Mouse (Mus musculus) MEL (cell line): ENCODE data around the gene Sccpdh. TPM values are rescaled to one million over a fixed set of nuclear protein-coding genes. Genes with fewer than 3 reads are reported as not detected.

Experiments used
- DNase-seq: peaks from one replicate; pipeline ENCODE4 v3.0.0; 2011; ENCODE audit warnings: low read depth, low spot score
- H3K27ac ChIP-seq: 2 replicates; pipeline ENCODE4 v1.5.1; 2012; ENCODE audit warnings: low read depth, mild to moderate bottlenecking, control low read depth, low read length, moderate library complexity; ENCODE audit not compliant: control insufficient read depth
- H3K27me3 ChIP-seq, 2 experiments: fragments of 150-350 bp in 1 of 2; sonication (generic) in 1 of 2; 2 replicates each; pipeline ENCODE4 v1.6.1; 2012; ENCODE audit warnings: low read length in 2 of 2, mild to moderate bottlenecking in 2 of 2, improper control_type of control experiment in 1 of 2, moderate library complexity in 1 of 2; ENCODE audit not compliant: insufficient read depth in 2 of 2, control insufficient read depth in 1 of 2
- H3K36me3 ChIP-seq, 2 experiments: 2 replicates each; pipeline ENCODE4 v1.6.1; 2012 to 2014; ENCODE audit warnings: low read length in 2 of 2, improper control_type of control experiment in 1 of 2, inconsistent platforms in 1 of 2, mild to moderate bottlenecking in 1 of 2; ENCODE audit not compliant: insufficient read depth in 2 of 2, control insufficient read depth in 1 of 2
- H3K4me1 ChIP-seq, 2 experiments: fragments of 150-350 bp in 1 of 2; sonication (generic) in 1 of 2; 2 replicates each; pipeline ENCODE4 v1.6.1; 2012; ENCODE audit warnings: low read length in 2 of 2, improper control_type of control experiment in 1 of 2, mild to moderate bottlenecking in 1 of 2; ENCODE audit not compliant: insufficient read depth in 2 of 2, control insufficient read depth in 1 of 2
- H3K4me3 ChIP-seq, 2 experiments: fragments of 150-350 bp in 1 of 2; sonication (generic) in 1 of 2; 2 replicates each; pipeline ENCODE4 v1.5.1; 2012; ENCODE audit warnings: low read depth in 2 of 2, low read length in 2 of 2, mild to moderate bottlenecking in 2 of 2, moderate library complexity in 2 of 2, control low read depth in 1 of 2, improper control_type of control experiment in 1 of 2; ENCODE audit not compliant: control insufficient read depth in 1 of 2, insufficient read depth in 1 of 2
- H3K79me2 ChIP-seq: 2 replicates; pipeline ENCODE4 v1.6.1; 2012; ENCODE audit warnings: mild to moderate bottlenecking, low read length, moderate library complexity; ENCODE audit not compliant: control insufficient read depth, poor library complexity, insufficient read depth
- H3K9ac ChIP-seq: 2 replicates; pipeline ENCODE4 v1.6.1; 2012; ENCODE audit warnings: low read depth, mild to moderate bottlenecking, control low read depth, low read length, moderate library complexity; ENCODE audit not compliant: control insufficient read depth, poor library complexity, severe bottlenecking
- H3K9me3 ChIP-seq: fragments of 150-350 bp; sonication (generic); replicated peaks from 2 replicates; pipeline ENCODE4 v1.6.1; 2012; ENCODE audit warnings: mild to moderate bottlenecking, low read length, improper control_type of control experiment, moderate library complexity; ENCODE audit not compliant: insufficient read depth
- CHD1 ChIP-seq: IDR thresholded peaks from 2 replicates; pipeline ENCODE4 v1.6.1; 2012; ENCODE audit warnings: low read depth, mild to moderate bottlenecking, inconsistent platforms, low read length, improper control_type of control experiment
- CHD2 ChIP-seq: IDR thresholded peaks from 2 replicates; pipeline ENCODE4 v1.6.1; 2011; ENCODE audit warnings: low read length, improper control_type of control experiment
- CTCF ChIP-seq, 3 experiments: IDR thresholded peaks in 2 of 3; conservative IDR thresholded peaks in 1 of 3; 2 replicates each; pipeline ENCODE4 v1.5.1; 2011 to 2012; ENCODE audit warnings: low read length in 3 of 3, low read depth in 2 of 3, mild to moderate bottlenecking in 2 of 3, improper control_type of control experiment in 1 of 3, inconsistent platforms in 1 of 3, mixed read lengths in 1 of 3, moderate library complexity in 1 of 3; ENCODE audit not compliant: control insufficient read depth in 1 of 3, insufficient read depth in 1 of 3, poor library complexity in 1 of 3, severe bottlenecking in 1 of 3
- GATA1 ChIP-seq: IDR thresholded peaks from 2 replicates; pipeline ENCODE4 v1.6.1; 2011; ENCODE audit warnings: low read depth, low read length, improper control_type of control experiment
- HCFC1 ChIP-seq: IDR thresholded peaks from 2 replicates; pipeline ENCODE4 v1.6.1; 2012; ENCODE audit warnings: low read depth, mild to moderate bottlenecking, inconsistent platforms, low read length, improper control_type of control experiment, moderate library complexity
- JUND ChIP-seq: IDR thresholded peaks from 2 replicates; pipeline ENCODE4 v1.6.1; 2011; ENCODE audit warnings: low read depth, mild to moderate bottlenecking, improper control_type of control experiment, low read length
- MAFK ChIP-seq: IDR thresholded peaks from 2 replicates; pipeline ENCODE4 v1.6.1; 2011; ENCODE audit warnings: low read depth, mild to moderate bottlenecking, low read length, improper control_type of control experiment, borderline replicate concordance
- MAX ChIP-seq: IDR thresholded peaks from 2 replicates; pipeline ENCODE4 v1.6.1; 2011; ENCODE audit warnings: low read length, improper control_type of control experiment
- MAZ ChIP-seq: IDR thresholded peaks from 2 replicates; pipeline ENCODE4 v1.6.1; 2012; ENCODE audit warnings: low read depth, mild to moderate bottlenecking, inconsistent platforms, low read length, improper control_type of control experiment
- MEF2A ChIP-seq: IDR thresholded peaks from 2 replicates; pipeline ENCODE4 v1.6.1; 2014; ENCODE audit warnings: low read depth, mild to moderate bottlenecking, inconsistent platforms, low read length, improper control_type of control experiment; ENCODE audit not compliant: poor library complexity, insufficient replicate concordance, severe bottlenecking; ENCODE audit errors: extremely low read depth
- MXI1 ChIP-seq: IDR thresholded peaks from 2 replicates; pipeline ENCODE4 v1.6.1; 2011; ENCODE audit warnings: mild to moderate bottlenecking, low read depth, low read length, improper control_type of control experiment
- MYB ChIP-seq: IDR thresholded peaks from 2 replicates; pipeline ENCODE4 v1.6.1; 2011; ENCODE audit warnings: mild to moderate bottlenecking, low read depth, low read length, improper control_type of control experiment
- MYC ChIP-seq: IDR thresholded peaks from 2 replicates; pipeline ENCODE4 v1.6.1; 2011; ENCODE audit warnings: low read depth, mild to moderate bottlenecking, low read length, improper control_type of control experiment, moderate library complexity
- NELFE ChIP-seq: IDR thresholded peaks from 2 replicates; pipeline ENCODE4 v1.6.1; 2011; ENCODE audit warnings: low read depth, low read length, improper control_type of control experiment
- NRF1 ChIP-seq: IDR thresholded peaks from 2 replicates; pipeline ENCODE4 v1.6.1; 2014; ENCODE audit warnings: low read depth, mild to moderate bottlenecking, inconsistent platforms, low read length, improper control_type of control experiment, moderate library complexity; ENCODE audit not compliant: poor library complexity, insufficient read depth, severe bottlenecking
- POLR2AphosphoS2 ChIP-seq: IDR thresholded peaks from 2 replicates; pipeline ENCODE4 v1.6.1; 2011; ENCODE audit warnings: low read length, improper control_type of control experiment
- RAD21 ChIP-seq: IDR thresholded peaks from 2 replicates; pipeline ENCODE4 v1.6.1; 2011; ENCODE audit warnings: mild to moderate bottlenecking, low read depth, low read length, improper control_type of control experiment
- RCOR1 ChIP-seq: IDR thresholded peaks from 2 replicates; pipeline ENCODE4 v1.6.1; 2012; ENCODE audit warnings: low read depth, mild to moderate bottlenecking, inconsistent platforms, low read length, improper control_type of control experiment
- SIN3A ChIP-seq: IDR thresholded peaks from 2 replicates; pipeline ENCODE4 v1.6.1; 2012; ENCODE audit warnings: low read length, improper control_type of control experiment, inconsistent platforms
- SMC3 ChIP-seq: IDR thresholded peaks from 2 replicates; pipeline ENCODE4 v1.6.1; 2011; ENCODE audit warnings: low read depth, low read length, improper control_type of control experiment
- TAL1 ChIP-seq: IDR thresholded peaks from 2 replicates; pipeline ENCODE4 v1.6.1; 2012; ENCODE audit warnings: mild to moderate bottlenecking, inconsistent platforms, low read length, moderate library complexity, mixed read lengths
- TBP ChIP-seq: IDR thresholded peaks from 2 replicates; pipeline ENCODE4 v1.8.0; 2011; ENCODE audit warnings: low read depth, low read length, improper control_type of control experiment
- UBTF ChIP-seq: IDR thresholded peaks from 2 replicates; pipeline ENCODE4 v1.6.1; 2012; ENCODE audit warnings: low read depth, mild to moderate bottlenecking, inconsistent platforms, low read length, improper control_type of control experiment, moderate library complexity, borderline replicate concordance; ENCODE audit not compliant: insufficient read depth
- ZC3H11A ChIP-seq: IDR thresholded peaks from 2 replicates; pipeline ENCODE4 v1.6.1; 2012; ENCODE audit warnings: low read depth, mild to moderate bottlenecking, inconsistent platforms, low read length, improper control_type of control experiment
- ZMIZ1 ChIP-seq: IDR thresholded peaks from 2 replicates; pipeline ENCODE4 v1.6.1; 2012; ENCODE audit warnings: low read depth, mild to moderate bottlenecking, inconsistent platforms, low read length, improper control_type of control experiment, moderate library complexity
- ZNF384 ChIP-seq: IDR thresholded peaks from 2 replicates; pipeline ENCODE4 v1.6.1; 2012; ENCODE audit warnings: low read depth, mild to moderate bottlenecking, inconsistent platforms, low read length, improper control_type of control experiment
- polyA plus RNA-seq, 2 experiments: library from polyadenylated mRNA; stranded (reverse) in 1 of 2; unstranded in 1 of 2; fragments of >175 nt in 1 of 2; fragments of >200 nt in 1 of 2; gene quantifications; 2 replicates each; pipeline versions ENCODE4 v1.2.1 to v1.2.4; 2012; ENCODE audit warnings: low replicate concordance in 2 of 2, low read depth in 1 of 2; ENCODE audit not compliant: insufficient read length in 2 of 2, insufficient read depth in 1 of 2, missing spikeins in 1 of 2
- total RNA-seq: library from RNA; depleted of rRNA; stranded (reverse); fragments of 300-350 nt; gene quantifications from 2 replicates; pipeline ENCODE4 v1.2.3, GENCODE M21; 2012

Sccpdh gene
- total and polyA plus RNA-seq, 3 experiments, result 18.5 to 18.7 TPM; not detected in 1

DNA sequence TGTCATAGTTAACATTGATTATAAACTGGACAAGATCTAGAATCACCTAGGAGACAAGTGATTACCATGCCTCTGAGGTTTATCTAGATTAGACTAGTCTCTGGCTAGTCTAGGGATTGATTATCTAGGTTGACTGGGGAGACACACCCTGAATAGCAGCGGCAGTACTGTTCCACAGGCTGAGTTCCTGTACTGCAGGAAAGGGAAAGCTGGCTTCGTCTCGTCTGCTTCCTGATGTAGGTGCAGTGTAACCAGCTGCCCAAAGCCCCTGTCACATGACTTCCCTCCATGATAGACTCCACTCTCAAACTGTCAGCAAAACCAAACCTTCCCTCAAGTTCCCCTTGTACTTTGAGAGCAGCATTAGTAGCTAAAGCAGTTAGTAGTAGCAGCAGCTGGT, 36.1 kb downstream of the Sccpdh start (continued):
- no peak for TF ChIP-seq TBP
- no peak for TF ChIP-seq POLR2AphosphoS2
- no peak for TF ChIP-seq MYB
- no peak for TF ChIP-seq CTCF (IDR thresholded peaks at IDR 0.05 in 2 of 3, conservative IDR thresholded peaks at IDR 0.05 in 1 of 3; ENCODE audit: control insufficient read depth in 1 of 3, insufficient read depth in 1 of 3, low read depth in 2 of 3, low read length in 3 of 3, poor library complexity in 1 of 3, severe bottlenecking in 1 of 3)
- no peak for TF ChIP-seq MAZ
- TF ChIP-seq TAL1, result no peak
- peak; percentile 70 for TF ChIP-seq GATA1
- TF ChIP-seq ZMIZ1, result no peak
- TF ChIP-seq RCOR1, result 0 out of 2 replicates have a peak, but pooled peaks have one; percentile 36
- TF ChIP-seq MAX, result peak; percentile 54
- TF ChIP-seq JUND, result no peak
- TF ChIP-seq SMC3, result no peak
- no peak for TF ChIP-seq ZNF384
- no peak for TF ChIP-seq ZC3H11A
- no peak for TF ChIP-seq MYC
- no peak for TF ChIP-seq MEF2A
- TF ChIP-seq NELFE, result no peak
- TF ChIP-seq CHD1, result no peak
- no peak for TF ChIP-seq CHD2
- 0 out of 2 replicates have a peak, but pooled peaks have one; percentile 20 for TF ChIP-seq MXI1
- no peak for TF ChIP-seq UBTF
- TF ChIP-seq RAD21, result no peak
- TF ChIP-seq, all 39 proteins: peak for 12

DNA sequence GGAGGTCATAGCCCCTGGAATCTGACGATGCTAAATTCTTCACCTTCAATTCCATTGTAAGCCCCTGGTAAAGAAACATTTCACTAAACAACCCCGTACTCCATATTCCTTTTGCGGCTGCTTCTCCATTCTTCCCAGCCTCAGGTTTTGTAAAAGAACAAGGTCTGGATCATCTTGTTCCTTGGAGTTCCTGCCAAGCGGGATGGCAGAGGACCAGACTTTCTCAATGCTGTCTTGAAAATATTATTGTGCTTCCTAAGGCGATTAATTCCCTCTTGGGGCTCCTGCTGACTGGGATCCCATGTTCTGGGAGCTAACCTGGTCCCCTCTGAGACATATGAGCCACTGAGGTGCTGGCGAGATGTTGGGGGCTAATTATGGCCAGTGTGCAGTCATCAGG, 37.1 kb downstream of the Sccpdh start:
- Histone ChIP-seq H3K27ac (no peak overlapping the region), H3K9me3 (no peaks in the 10 kb centered on the region), H3K9ac (no peak overlapping the region), H3K4me1 (peaks cover 5 to 11% of the 10 kb centered on the region in 2 experiments; a peak in 3 of 4 replicates), H3K27me3 (no peaks in the 10 kb centered on the region), H3K79me2 (no peaks in the 10 kb centered on the region), H3K4me3 (no peak overlapping the region), H3K36me3 (peaks cover 0 to 3% of the 10 kb centered on the region in 2 experiments; a peak in 2 of 4 replicates)
- TF ChIP-seq NELFE, result no peak
- no peak for TF ChIP-seq RCOR1
- TF ChIP-seq HCFC1, result no peak
- TF ChIP-seq MEF2A, result no peak
- TF ChIP-seq GATA1, result no peak
- no peak for TF ChIP-seq CHD1
- TF ChIP-seq MXI1, result no peak
- no peak for TF ChIP-seq ZMIZ1
- no peak for TF ChIP-seq ZC3H11A
- no peak for TF ChIP-seq POLR2AphosphoS2
- TF ChIP-seq NRF1, result no peak
- no peak for TF ChIP-seq SIN3A
- no peak for TF ChIP-seq MAFK
- no peak for DNase-seq
